Mouse (Mus musculus) midbrain, embryonic 12.5 days (tissue): ENCODE measurements around the gene Nup205. TPM values are rescaled to one million over a fixed set of nuclear protein-coding genes. Genes with fewer than 3 reads are reported as not detected.

ENCODE experiments used
- ATAC-seq: fragments of 200-750 bp; cut with Nextera tagmentation; 2 replicates; pipeline ENCODE4 v1.8.0; 2017; ENCODE audit warnings: low read depth, moderate TSS enrichment, moderate library complexity; ENCODE audit not compliant: low FRiP score
- H3K27ac ChIP-seq: fragments of 300-500 bp; sonication (generic); replicated peaks from 2 replicates; pipeline ENCODE4 v1.5.1; 2016; ENCODE audit warnings: mild to moderate bottlenecking
- H3K27me3 ChIP-seq: fragments of 300-500 bp; sonication (generic); 2 replicates; pipeline ENCODE4 v1.6.1; 2016; ENCODE audit warnings: mild to moderate bottlenecking
- H3K36me3 ChIP-seq: fragments of 300-500 bp; sonication (generic); 2 replicates; pipeline ENCODE4 v1.6.1; 2016
- H3K4me1 ChIP-seq: fragments of 300-500 bp; sonication (generic); 2 replicates; pipeline ENCODE4 v1.6.1; 2016
- H3K4me2 ChIP-seq: fragments of 300-500 bp; sonication (generic); replicated peaks from 2 replicates; pipeline ENCODE4 v1.6.1; 2016; ENCODE audit warnings: mild to moderate bottlenecking, moderate library complexity
- H3K4me3 ChIP-seq: fragments of 300-500 bp; sonication (generic); 2 replicates; pipeline ENCODE4 v1.5.1; 2016; ENCODE audit warnings: mild to moderate bottlenecking
- H3K9ac ChIP-seq: fragments of 300-500 bp; sonication (generic); replicated peaks from 2 replicates; pipeline ENCODE4 v1.6.1; 2016; ENCODE audit warnings: mild to moderate bottlenecking, moderate library complexity
- H3K9me3 ChIP-seq: fragments of 300-500 bp; sonication (generic); 2 replicates; pipeline ENCODE4 v1.6.1; 2016; ENCODE audit warnings: mild to moderate bottlenecking
- WGBS: fragments of 180-500 bp; shearing (Covaris S2); methylation state at CpG from one replicate; pipeline ENCODE4 v1.1.7; 2016; 5-methylcytosine and 5-hydroxymethylcytosine counted together
- polyA plus RNA-seq: library from polyadenylated mRNA; unstranded; fragments of >200 nt; fragmentation: Nextera tagmentation; extraction: Ambion mirVana; gene quantifications from 2 replicates; pipeline ENCODE4 v1.2.1, GENCODE M21; 2016

Gene Nup205
- polyA plus RNA-seq, 1 experiment from 2014 or later: 47.1 TPM

DNA sequence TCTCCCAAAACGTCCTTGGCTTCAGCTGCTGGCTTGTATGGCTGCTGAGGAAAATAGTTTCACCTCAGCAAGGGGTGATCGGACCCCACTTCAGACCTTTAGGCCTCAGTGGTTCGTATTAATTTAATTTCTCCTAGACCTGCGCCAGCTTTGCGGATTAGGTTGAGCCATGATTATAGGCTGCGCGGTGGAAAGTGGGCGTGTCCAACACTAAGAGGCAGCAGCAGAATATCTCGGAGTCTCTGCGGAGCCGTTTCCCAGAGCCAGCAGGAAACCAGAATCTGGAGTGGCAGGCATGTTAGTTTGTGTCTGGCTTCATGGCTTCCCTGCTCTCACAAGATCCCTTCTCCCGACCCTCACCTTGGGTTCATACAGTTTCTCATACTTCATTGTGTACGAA, 92.4 kb downstream of the Nup205 start:
- no peak overlapping the region for H3K27ac ChIP-seq

DNA sequence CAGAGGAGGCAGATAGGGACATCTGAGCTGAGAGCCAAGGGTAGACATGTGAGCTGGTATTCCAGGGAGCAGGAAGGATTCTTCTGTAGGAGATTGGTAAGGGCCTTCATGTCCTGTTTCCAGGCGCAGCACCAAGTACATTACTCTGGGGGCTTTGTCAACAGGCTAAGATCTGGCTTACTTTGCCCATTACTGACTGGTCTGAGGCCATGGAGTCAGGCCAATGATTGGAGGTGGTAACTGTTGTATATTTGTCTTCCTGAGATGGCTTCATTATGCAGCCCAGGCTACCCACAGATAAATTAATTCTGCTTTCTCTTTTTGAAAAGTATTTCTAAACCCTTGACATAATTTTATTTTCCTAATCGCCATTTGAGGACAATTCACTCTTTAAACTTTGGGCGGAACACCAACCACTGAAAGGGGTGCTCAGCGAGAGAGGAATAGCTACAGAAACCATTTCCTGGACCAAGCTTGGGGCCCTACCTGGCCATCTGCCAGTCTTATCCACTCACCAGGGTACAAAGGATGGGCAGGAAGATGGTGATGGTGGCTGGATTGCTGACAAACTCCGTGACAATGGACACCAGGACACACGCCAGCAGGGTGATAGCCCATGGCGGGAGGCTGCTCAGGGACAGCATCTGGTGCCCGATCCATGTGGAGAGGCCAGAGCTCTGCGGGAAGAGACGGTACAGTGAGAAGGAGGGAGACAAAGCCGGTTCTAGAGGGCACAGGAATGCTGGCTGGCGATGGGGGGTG, 94.1 kb downstream of the Nup205 start:
- no peak overlapping the region for H3K4me3 ChIP-seq
- 87% methylated on average over 12 of the region's 12 CpGs for WGBS
- ATAC-seq: no peak

More for the DNA sequence above, 92.4 kb downstream of the Nup205 start:
- no peaks in the 10 kb centered on the region for H3K27me3 ChIP-seq
- no peaks in the 10 kb centered on the region for H3K9me3 ChIP-seq
- ATAC-seq: no peak
- 76% methylated on average over 13 of the region's 13 CpGs for WGBS
- no peak overlapping the region for H3K4me3 ChIP-seq
- no peak overlapping the region for H3K9ac ChIP-seq
- no peaks in the 10 kb centered on the region for H3K4me1 ChIP-seq
- H3K4me2 ChIP-seq: no peak overlapping the region
- 0 out of 2 replicates have a peak, but pooled peaks cover 5% of the 10 kb centered on the region for H3K36me3 ChIP-seq

DNA sequence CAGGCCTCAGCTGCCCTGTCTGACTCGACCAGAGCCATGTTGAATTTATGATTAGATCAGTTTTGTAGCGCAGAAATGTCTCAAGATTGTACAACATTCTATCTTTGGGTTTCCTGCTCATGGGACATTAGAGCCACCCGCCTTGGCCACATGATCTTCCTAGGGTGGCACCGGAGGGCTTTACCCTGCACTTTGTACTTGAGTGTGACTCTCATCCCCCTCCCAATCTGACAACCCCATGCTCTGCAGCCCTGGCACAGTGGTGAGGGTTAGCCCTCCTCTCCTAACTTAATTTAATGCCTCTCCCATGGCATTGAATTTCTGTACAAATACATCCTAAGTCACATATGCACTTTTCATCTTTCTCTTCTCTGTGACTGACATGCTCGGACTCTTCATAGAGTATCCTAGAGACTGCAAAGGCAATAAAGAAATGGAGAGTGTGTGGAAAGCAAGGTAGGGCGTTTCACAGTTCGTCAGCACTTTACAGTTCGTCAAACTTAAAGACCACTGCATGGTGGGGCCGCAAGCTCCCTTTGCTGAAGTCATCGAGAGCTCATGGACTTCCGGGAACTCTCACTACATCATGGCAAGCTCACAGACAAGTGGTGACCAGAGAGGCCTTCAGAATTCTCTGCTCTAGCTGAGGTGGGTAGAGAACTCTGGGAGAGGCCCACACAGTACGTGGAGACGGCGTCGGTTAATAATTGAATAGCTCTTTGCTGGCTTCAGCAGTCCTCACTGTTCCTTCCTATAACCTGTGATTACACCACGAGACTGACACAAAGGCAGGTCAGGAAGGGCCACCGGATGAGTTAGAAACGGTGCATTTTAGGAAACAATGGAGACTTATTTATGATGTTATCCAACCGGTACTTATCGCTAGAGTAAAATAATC, 94.9 kb downstream of the Nup205 start:
- no peak for ATAC-seq
- no peak overlapping the region for H3K9ac ChIP-seq

More for the DNA sequence above, 94.1 kb downstream of the Nup205 start:
- Histone ChIP-seq H3K36me3 (0 out of 2 replicates have a peak, but pooled peaks cover 5% of the 10 kb centered on the region), H3K4me1 (no peaks in the 10 kb centered on the region), H3K4me2 (no peak overlapping the region), H3K9ac (no peak overlapping the region), H3K9me3 (no peaks in the 10 kb centered on the region), H3K27ac (no peak overlapping the region), H3K27me3 (no peaks in the 10 kb centered on the region)

DNA sequence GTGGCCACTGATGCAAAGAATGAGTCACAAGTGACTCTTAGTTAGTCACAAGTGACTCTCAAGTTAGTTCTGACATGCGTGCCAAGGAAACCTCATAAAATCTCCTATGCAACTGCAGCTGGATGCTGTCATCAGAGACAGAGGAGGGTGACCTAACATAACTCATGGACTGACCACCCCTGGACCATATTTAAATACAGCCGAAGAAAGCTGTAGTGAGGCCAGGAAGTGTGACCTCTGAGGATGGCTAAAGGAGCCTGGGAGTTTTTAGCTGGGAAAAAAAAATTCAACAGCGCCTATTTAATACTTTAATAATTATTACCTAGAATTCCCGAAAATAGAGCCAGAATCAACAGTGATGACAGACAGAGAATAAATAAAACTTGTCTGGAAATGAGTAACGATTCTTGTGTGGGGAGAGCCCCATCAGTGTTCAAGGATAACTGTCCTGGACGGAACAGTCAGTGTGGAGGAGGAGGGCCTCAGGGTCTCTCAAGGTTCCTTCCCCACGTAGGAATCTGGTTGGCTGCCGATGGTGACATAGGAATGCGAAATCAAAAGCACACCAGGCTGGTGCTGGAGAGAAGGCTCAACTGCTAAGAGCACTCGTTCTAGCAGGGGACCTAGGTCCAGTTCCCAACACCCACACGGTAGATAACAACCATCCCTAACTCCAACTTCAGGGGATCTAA, 96.3 kb downstream of the Nup205 start:
- H3K4me3 ChIP-seq: no peak overlapping the region
- H3K9me3 ChIP-seq: no peaks in the 10 kb centered on the region
- 85% methylated on average over 11 of the region's 11 CpGs for WGBS
- no peak overlapping the region for H3K4me2 ChIP-seq
- H3K36me3 ChIP-seq: no peaks in the 10 kb centered on the region
- H3K9ac ChIP-seq: no peak overlapping the region
- ATAC-seq: no peak
- H3K4me1 ChIP-seq: no peaks in the 10 kb centered on the region
- H3K27me3 ChIP-seq: no peaks in the 10 kb centered on the region
- no peak overlapping the region for H3K27ac ChIP-seq

More for the DNA sequence above, 94.9 kb downstream of the Nup205 start:
- H3K4me3 ChIP-seq: no peak overlapping the region
- 90% methylated on average over 20 of the region's 20 CpGs for WGBS
- no peaks in the 10 kb centered on the region for H3K4me1 ChIP-seq
- H3K27me3 ChIP-seq: no peaks in the 10 kb centered on the region
- H3K27ac ChIP-seq: no peak overlapping the region
- no peak overlapping the region for H3K4me2 ChIP-seq
- H3K9me3 ChIP-seq: no peaks in the 10 kb centered on the region
- H3K36me3 ChIP-seq: no peaks in the 10 kb centered on the region

DNA sequence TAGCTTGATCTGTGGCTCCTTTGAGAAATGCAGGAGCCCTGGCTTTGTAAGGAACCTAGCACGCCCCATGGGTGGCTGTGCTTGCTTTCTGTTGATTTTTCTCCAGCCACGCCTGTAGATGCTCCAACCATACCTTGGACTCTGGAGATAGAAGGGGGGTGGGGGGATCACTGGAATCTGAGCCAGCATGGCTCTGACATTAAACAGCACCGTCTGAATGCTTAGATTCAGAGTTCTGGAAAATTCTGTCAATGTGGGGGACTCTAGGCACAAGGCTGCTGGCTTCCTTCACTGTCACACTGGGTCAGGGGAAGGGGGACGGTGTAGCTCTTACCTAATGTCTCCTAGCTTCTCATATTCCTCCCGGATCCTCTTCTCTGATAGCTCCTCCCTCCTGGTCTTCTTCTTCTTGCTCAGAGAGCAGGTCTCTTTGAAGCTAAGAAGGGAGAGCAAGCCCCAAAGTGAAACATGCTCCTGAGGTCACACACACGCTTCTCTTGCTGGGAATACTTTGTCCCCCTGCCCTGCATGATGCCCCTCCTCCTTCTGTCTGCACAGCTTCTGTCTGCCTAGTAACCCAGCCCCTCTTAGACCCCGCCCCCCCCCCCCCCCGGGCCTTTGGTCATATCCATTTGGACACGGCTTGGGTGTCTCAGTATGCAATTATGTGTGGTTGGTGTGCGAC, 100.8 kb downstream of the Nup205 start:
- Histone ChIP-seq H3K4me2 (no peak overlapping the region), H3K9me3 (no peaks in the 10 kb centered on the region), H3K27me3 (no peaks in the 10 kb centered on the region), H3K36me3 (no peaks in the 10 kb centered on the region), H3K9ac (no peak overlapping the region), H3K4me3 (no peak overlapping the region), H3K27ac (no peak overlapping the region), H3K4me1 (no peaks in the 10 kb centered on the region)
- 68% methylated on average over 10 of the region's 10 CpGs for WGBS
- no peak for ATAC-seq

DNA sequence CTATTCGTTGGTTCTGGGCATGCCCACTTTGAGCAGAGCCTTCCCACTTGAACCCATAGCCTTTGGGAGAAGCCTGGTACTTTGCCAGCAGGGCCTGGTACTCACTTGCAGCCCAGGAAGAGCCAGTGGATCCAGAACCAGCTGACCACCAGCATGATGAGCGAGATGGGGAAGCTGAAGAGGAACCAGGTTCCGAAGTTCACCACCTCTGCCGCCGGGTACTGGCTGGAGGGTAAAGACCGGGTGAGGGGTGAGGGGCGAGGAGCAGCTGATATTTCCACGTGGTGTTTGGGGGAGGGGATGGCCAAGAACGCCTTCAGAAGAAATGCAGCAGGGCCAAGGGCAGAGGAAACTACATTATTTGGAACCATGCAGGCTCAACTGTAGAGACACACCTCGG, 102.1 kb downstream of the Nup205 start:
- Histone ChIP-seq H3K27ac (no peak overlapping the region), H3K9me3 (no peaks in the 10 kb centered on the region), H3K4me3 (no peak overlapping the region), H3K36me3 (no peaks in the 10 kb centered on the region), H3K4me2 (no peak overlapping the region), H3K4me1 (no peaks in the 10 kb centered on the region), H3K27me3 (no peaks in the 10 kb centered on the region), H3K9ac (no peak overlapping the region)
- WGBS: 88% methylated on average over 10 of the region's 10 CpGs
- ATAC-seq: no peak

DNA sequence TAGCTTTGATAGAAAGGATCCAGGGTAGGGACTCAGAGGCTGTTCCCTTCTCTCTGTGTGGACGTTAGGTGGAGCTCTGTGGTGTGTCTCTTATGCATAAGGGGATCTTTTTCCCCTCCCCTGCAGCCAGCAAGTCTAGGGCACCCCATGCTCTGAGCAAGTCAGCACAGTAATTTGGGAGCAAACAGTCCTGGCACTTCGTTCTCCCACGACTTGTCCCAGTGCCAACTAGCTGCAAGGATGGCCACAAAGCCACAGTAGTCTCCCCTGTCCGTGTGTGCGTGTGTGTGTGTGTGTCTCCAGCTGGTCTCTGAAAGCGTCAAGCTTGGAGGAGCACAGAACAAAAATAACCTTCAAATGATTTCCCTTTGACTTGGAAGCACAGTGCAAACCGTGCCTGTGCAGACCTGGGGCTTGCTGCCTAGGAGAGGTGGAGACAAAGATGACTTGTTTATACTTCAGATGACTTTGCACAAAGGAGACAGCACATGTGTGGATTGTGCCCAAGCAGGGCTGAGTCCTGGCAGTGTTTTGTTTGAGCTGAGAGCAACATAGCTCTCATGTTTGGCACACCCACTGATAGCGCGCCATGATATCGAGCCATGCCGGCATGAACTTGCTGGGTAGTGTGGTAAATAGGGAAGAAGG, 111.0 kb downstream of the Nup205 start:
- no peak overlapping the region for H3K9ac ChIP-seq
- no peak overlapping the region for H3K4me2 ChIP-seq
- no peaks in the 10 kb centered on the region for H3K27me3 ChIP-seq
- WGBS: 81% methylated on average over 11 of the region's 11 CpGs
- no peaks in the 10 kb centered on the region for H3K9me3 ChIP-seq
- H3K36me3 ChIP-seq: no peaks in the 10 kb centered on the region
- no peak overlapping the region for H3K4me3 ChIP-seq
- H3K27ac ChIP-seq: no peak overlapping the region
- no peak for ATAC-seq
- H3K4me1 ChIP-seq: peaks cover 13% of the 10 kb centered on the region; the same call in 1 of the 2 replicates

DNA sequence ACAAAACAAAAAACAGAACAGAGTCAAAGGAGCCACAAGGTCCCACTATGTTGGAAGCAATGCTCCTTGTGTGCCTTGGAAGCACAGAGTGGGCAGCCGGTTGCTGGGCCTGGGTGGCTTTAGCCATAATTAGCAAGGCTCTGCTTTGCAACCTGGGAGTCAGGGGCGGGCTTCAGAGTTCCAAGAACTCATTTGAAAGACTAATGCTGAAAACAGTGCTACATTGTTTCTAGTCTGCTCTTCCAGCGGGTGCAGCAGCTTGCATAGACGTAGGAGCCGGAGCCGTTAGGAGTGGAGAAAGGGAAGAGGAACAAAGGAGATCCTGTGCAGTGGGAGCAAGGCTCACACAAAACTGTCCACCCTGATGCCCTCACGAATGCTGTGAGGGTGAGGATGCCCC, 111.7 kb downstream of the Nup205 start:
- H3K4me2 ChIP-seq: no peak overlapping the region
- 24% methylated on average over 7 of the region's 7 CpGs for WGBS
- ATAC-seq: peak; percentile 62; the same call in 1 of the 2 replicates

DNA sequence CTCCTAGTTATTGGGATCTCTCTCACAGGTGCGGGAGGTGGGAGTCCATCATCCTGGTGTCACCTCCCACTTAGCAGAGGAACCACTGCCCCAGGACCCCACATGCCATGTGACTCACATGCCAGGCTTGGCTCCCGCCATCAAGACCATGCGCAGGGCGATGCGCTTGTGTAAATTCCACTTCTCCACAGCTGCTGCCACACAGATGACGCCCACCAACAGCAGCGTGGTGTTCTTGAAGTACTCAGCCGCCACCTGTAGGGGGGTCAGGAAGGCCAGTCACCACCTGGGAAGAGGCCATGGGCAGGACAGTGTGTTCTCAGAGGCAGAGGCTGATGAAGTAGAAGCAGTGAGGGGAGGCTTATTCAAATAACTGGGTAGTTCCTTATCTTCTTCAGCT, 112.5 kb downstream of the Nup205 start:
- 87% methylated on average over 8 of the region's 8 CpGs for WGBS
- H3K9me3 ChIP-seq: no peaks in the 10 kb centered on the region
- H3K9ac ChIP-seq: no peak overlapping the region
- H3K27me3 ChIP-seq: no peaks in the 10 kb centered on the region
- no peaks in the 10 kb centered on the region for H3K36me3 ChIP-seq
- no peak overlapping the region for H3K27ac ChIP-seq
- no peak overlapping the region for H3K4me2 ChIP-seq
- H3K4me3 ChIP-seq: no peak overlapping the region
- peaks cover 13% of the 10 kb centered on the region; the same call in 1 of the 2 replicates for H3K4me1 ChIP-seq
- ATAC-seq: no peak

More for the DNA sequence above, 111.7 kb downstream of the Nup205 start:
- Histone ChIP-seq H3K27me3 (no peaks in the 10 kb centered on the region), H3K27ac (no peak overlapping the region), H3K4me1 (peaks cover 13% of the 10 kb centered on the region; the same call in 1 of the 2 replicates), H3K9me3 (no peaks in the 10 kb centered on the region), H3K9ac (no peak overlapping the region), H3K36me3 (no peaks in the 10 kb centered on the region), H3K4me3 (no peak overlapping the region)

DNA sequence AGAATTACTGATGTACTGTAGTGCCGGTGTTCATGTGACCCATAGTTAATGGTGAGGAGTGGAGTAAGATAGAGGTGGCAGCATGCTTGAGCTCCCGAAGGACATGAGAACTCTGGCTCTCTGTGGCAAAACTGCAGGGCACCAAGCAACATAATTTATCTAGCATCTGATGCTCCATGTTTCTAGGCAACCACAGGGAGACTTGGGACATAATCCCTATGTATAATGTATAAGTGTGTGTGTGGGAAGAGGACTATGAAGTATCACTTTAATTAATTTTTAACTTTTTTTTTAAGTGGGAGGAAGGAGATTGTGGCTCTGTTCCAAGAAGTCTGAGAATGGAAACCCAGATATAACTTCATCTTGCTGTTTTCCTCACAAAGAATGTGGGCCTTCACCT, 117.7 kb downstream of the Nup205 start:
- Histone ChIP-seq H3K4me1 (peaks cover 4% of the 10 kb centered on the region; the same call in 1 of the 2 replicates), H3K9ac (no peak overlapping the region), H3K36me3 (no peaks in the 10 kb centered on the region), H3K27me3 (no peaks in the 10 kb centered on the region), H3K4me3 (no peak overlapping the region), H3K4me2 (no peak overlapping the region), H3K9me3 (no peaks in the 10 kb centered on the region), H3K27ac (no peak overlapping the region)
- no peak for ATAC-seq
- 81% methylated on average over 2 of the region's 2 CpGs for WGBS

DNA sequence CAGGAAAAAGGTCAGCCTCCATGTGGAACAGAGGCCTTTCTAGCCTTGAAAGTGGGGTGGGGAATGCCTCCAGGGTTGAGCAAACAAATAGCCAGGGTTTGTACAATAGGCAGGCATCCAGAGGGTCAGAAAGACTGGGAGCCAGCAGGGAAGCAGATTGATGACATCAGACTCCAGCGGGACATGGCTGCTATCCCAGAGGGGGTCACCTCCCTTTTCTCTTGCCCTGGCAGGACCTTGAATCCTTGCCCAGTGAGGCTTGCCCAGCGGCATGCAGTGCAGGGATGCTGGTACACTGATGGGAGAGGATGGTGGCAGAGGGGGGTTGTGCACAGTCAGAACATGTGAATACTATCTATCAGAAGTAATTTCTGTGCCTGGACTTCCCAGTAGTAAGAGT, 119.8 kb downstream of the Nup205 start:
- Histone ChIP-seq H3K4me3 (no peak overlapping the region), H3K36me3 (no peaks in the 10 kb centered on the region), H3K27ac (no peak overlapping the region), H3K9ac (no peak overlapping the region), H3K9me3 (no peaks in the 10 kb centered on the region), H3K27me3 (no peaks in the 10 kb centered on the region), H3K4me1 (peaks cover 4% of the 10 kb centered on the region; the same call in 1 of the 2 replicates), H3K4me2 (no peak overlapping the region)
- 64% methylated on average over 2 of the region's 2 CpGs for WGBS
- no peak for ATAC-seq
